Mouse (Mus musculus): ENCODE data around the gene Gprasp2. TPM values are rescaled to one million over a fixed set of nuclear protein-coding genes. Genes with fewer than 3 reads are reported as not detected.

The Gprasp2 gene
- total RNA-seq, 2 experiments from 2014 or later: 151 to 199 TPM

Other genes with a start within 250 kb of the Gprasp2 start
- gene Nxf7, start 240.3 kb upstream of the Gprasp2 start, total RNA-seq (2021): not detected
- gene Prame, start 211.3 kb upstream of the Gprasp2 start, total RNA-seq (2021): not detected
- gene Tcp11x2, start 145.2 kb upstream of the Gprasp2 start, total RNA-seq (2021): not detected
- not detected for gene Tmsb15a, start 113.8 kb upstream of the Gprasp2 start, total RNA-seq (2021)
- gene Armcx5, start 96.3 kb upstream of the Gprasp2 start, total RNA-seq (2021): 10 to 100 TPM; 29.8 to 32.9 TPM
- gene Gprasp1, start 96.3 kb upstream of the Gprasp2 start, total RNA-seq (2021): 100 to 1,000 TPM; 326 to 346 TPM
- gene Bhlhb9, start 41.4 kb upstream of the Gprasp2 start, total RNA-seq (2021): 10 to 100 TPM; 78.0 to 78.1 TPM
- 100 to 1,000 TPM; 104 to 120 TPM for gene Arxes2, start 154.8 kb downstream of the Gprasp2 start, total RNA-seq (2021)
- gene Arxes1, start 194.3 kb downstream of the Gprasp2 start, total RNA-seq (2021): 100 to 1,000 TPM in 1 of 2 experiments, 10 to 100 TPM in 1; 93.9 to 107 TPM
- 100 to 1,000 TPM; 405 to 444 TPM for gene Bex2, start 229.2 kb downstream of the Gprasp2 start, total RNA-seq (2021)
- under 1 TPM in 1 of 2 experiments, not detected in 1; 0.32 TPM for gene Nxf3, start 246.2 kb downstream of the Gprasp2 start, total RNA-seq (2021)

Data from layer of hippocampus, postnatal 10 days (tissue).